Mouse (Mus musculus) CH12.LX (cell line): ENCODE measurements around the gene Zmynd11.

Experiments used
- CTCF ChIP-seq, 2 experiments: IDR thresholded peaks in 1 of 2; conservative IDR thresholded peaks in 1 of 2; 2 replicates each; pipeline ENCODE4 v1.5.1; 2011 to 2012; ENCODE audit warnings: low read depth in 2 of 2, low read length in 2 of 2, improper control_type of control experiment in 1 of 2, inconsistent platforms in 1 of 2, mild to moderate bottlenecking in 1 of 2, moderate library complexity in 1 of 2
- ELF1 ChIP-seq: IDR thresholded peaks from 2 replicates; pipeline ENCODE4 v1.6.1; 2014; ENCODE audit warnings: low read depth, mild to moderate bottlenecking, inconsistent platforms, low read length, improper control_type of control experiment
- EP300 ChIP-seq: IDR thresholded peaks from 2 replicates; pipeline ENCODE4 v1.6.1; 2011; ENCODE audit warnings: low read length, improper control_type of control experiment
- ETS1 ChIP-seq: conservative IDR thresholded peaks from 2 replicates; pipeline ENCODE4 v1.6.1; 2012; ENCODE audit warnings: low read depth, mild to moderate bottlenecking, inconsistent platforms, low read length, improper control_type of control experiment, moderate library complexity
- IRF4 ChIP-seq: IDR thresholded peaks from 2 replicates; pipeline ENCODE4 v1.6.1; 2014; ENCODE audit warnings: low read depth, mild to moderate bottlenecking, inconsistent platforms, low read length, improper control_type of control experiment
- JUND ChIP-seq: conservative IDR thresholded peaks from 2 replicates; pipeline ENCODE4 v1.6.1; 2011; ENCODE audit warnings: low read depth, low read length, improper control_type of control experiment
- MXI1 ChIP-seq: IDR thresholded peaks from 2 replicates; pipeline ENCODE4 v1.6.1; 2011; ENCODE audit warnings: mild to moderate bottlenecking, low read depth, low read length, improper control_type of control experiment
- POLR2A ChIP-seq: IDR thresholded peaks from 2 replicates; pipeline ENCODE4 v1.6.1; 2011; ENCODE audit warnings: low read depth, mild to moderate bottlenecking, improper control_type of control experiment, low read length
- RCOR1 ChIP-seq: conservative IDR thresholded peaks from 2 replicates; pipeline ENCODE4 v1.6.1; 2012; ENCODE audit warnings: low read depth, mild to moderate bottlenecking, inconsistent platforms, low read length, improper control_type of control experiment
- TBP ChIP-seq: conservative IDR thresholded peaks from 2 replicates; pipeline ENCODE4 v1.6.1; 2011; ENCODE audit warnings: low read depth, low read length, improper control_type of control experiment
- USF2 ChIP-seq: conservative IDR thresholded peaks from 2 replicates; pipeline ENCODE4 v1.6.1; 2011; ENCODE audit warnings: low read depth, low read length, improper control_type of control experiment
- ZNF384 ChIP-seq: IDR thresholded peaks from 2 replicates; pipeline ENCODE4 v1.6.1; 2012; ENCODE audit warnings: low read depth, low read length, improper control_type of control experiment, inconsistent platforms

- no peak for TF ChIP-seq ZNF384
- no peak for TF ChIP-seq POLR2A
- TF ChIP-seq TBP: no peak
- TF ChIP-seq CTCF (conservative IDR thresholded peaks at IDR 0.05 in 1 of 2, IDR thresholded peaks at IDR 0.05 in 1 of 2; ENCODE audit: low read depth in 2 of 2, low read length in 2 of 2): no peak
- no peak for TF ChIP-seq USF2
- no peak for TF ChIP-seq ETS1
- TF ChIP-seq ELF1: no peak
- no peak for TF ChIP-seq EP300
- no peak for TF ChIP-seq JUND
- no peak for TF ChIP-seq RCOR1
- TF ChIP-seq MXI1: no peak
- TF ChIP-seq IRF4: no peak
These were observed 116.4 kb downstream of the Zmynd11 start for GRCm38 (mm10) chr13:9648716-9649115.
